Mouse (Mus musculus) cerebellum, postnatal 4 days (tissue): ENCODE results near the gene Macrod2.

Experiments used
- DNase-seq, 2 experiments: peaks; one replicate each; pipeline ENCODE4 v3.0.0; 2022; ENCODE audit warnings: low spot score in 2 of 2, mixed read lengths in 1 of 2

Macrod2 gene

DNA sequence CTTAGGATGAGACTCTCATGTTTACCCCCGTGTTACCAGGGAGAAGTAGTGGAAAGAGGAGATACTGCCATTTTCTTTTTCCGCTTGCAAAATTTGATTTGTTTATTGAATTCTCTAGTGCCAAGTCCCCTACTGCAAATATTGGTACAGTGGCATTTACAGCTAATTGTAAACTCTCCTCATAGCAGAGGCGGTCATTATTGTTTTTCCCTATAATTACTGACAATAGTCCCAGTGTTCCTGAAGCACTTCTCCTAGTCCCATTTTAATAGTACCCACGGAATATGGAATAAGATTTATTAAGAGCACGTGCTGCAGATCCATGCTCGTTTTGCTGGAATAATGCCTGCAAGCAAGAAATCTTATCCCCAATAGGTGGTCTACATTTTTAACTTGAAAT is 1518.8 kb downstream of the Macrod2 start:
- DNase-seq, result no peak

DNA sequence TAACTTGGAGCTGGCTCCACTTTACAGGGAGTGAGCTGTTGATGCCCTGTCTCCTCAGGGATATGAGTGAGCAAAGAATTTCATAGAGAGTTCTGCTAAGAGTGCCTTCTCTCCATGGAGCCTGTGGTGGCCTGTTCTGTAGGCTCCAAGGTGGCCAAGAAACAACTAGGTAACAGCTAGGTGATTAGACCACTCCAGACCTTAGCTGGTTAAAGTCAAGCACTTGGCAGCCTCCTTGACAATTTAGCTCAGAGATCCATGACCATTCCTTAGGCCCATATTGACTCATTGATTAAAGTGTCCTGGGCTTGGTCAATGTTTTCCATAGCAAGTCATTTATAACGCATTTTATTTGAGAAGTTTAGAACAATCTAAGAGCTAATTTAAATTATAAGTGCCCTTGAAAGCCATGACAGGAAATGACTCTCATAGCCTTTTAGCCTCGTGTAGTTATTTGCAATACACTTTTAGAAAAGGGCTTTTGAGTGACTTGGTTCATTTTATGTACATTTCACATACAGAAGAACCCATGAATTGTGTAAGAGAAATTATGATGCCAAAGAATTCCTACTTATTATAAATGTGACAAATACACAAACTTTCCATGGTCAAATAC is 1525.4 kb downstream of the Macrod2 start:
- DNase-seq, result no peak

- DNase-seq, result no peak
These were observed 1540.0 kb downstream of the Macrod2 start for GRCm38 (mm10) chr2:141935130-141935529.

GRCm38 (mm10) chr2:141954795-141955194 is 1559.7 kb downstream of the Macrod2 start:
- no peak for DNase-seq

GRCm38 (mm10) chr2:141955197-141955596 is 1560.1 kb downstream of the Macrod2 start:
- no peak for DNase-seq

GRCm38 (mm10) chr2:141962868-141963267 is 1567.8 kb downstream of the Macrod2 start:
- no peak for DNase-seq

- no peak for DNase-seq
These were observed 1588.7 kb downstream of the Macrod2 start for GRCm38 (mm10) chr2:141983664-141984395.

GRCm38 (mm10) chr2:141998901-141999300 is 1603.8 kb downstream of the Macrod2 start:
- peak in 1 of 2 experiments; percentile 59 for DNase-seq

- no peak for DNase-seq
These were observed 1629.5 kb downstream of the Macrod2 start for GRCm38 (mm10) chr2:142024534-142025155.

DNA sequence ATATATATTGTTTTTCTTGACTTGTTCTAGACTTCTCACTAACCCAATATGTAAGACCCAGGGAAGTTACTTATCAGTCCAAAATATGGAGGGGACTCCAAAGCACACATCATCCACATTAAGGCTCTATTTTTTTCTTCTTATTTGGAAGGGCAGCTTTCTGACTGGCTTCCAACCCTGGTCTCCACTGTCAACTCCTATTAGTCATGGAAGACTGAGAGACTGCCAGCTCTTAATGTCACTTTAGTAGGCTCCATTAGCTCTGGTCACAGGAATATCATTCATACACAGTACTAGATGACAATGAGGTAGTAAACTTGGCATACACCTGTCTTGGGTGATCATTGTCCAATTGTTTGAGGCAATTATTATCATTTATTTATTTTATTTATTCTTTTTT is 1631.6 kb downstream of the Macrod2 start:
- peak in 1 of 2 experiments; percentile 5 for DNase-seq

DNA sequence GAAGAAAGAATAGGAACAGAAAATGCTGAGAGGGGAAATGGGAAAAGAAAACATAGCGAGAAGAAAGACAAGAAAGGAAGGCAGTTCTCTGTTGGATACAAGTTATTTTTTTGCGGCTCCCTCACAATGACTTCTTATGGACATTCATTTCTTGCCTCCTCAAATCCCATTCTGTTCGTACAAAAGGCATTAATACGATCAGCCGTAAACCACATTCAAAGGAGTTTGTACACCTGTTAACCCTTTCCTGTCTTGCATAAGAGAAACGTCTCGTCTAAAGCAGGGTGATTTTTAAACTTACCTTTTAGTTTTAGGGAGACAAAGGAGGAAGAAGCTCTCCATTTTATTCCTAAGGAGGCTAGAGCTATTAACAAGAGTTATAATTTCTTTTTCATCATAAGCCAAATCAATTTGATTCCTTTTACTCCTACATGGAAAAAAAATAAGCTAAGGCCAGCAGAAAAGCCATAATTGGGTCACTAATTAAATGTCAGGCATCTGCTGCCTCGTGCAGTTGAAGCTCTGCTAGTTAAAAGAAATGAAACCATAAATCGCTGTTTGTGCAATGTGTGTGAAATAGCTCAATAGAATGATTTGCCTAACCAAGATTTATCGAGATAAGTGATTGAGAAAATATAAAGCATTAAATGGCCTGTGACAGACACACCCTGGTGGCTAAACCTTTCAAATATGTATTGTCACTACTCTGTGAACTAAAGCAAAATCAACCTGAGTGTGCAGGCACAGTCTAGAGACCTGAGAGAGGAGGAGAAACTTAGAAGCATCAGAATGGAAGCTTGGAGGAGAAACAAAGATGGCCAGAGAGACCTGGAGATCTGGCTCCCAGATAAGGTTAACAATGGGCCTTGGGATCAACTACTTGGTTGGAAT is 1635.9 kb downstream of the Macrod2 start:
- no peak for DNase-seq

DNA sequence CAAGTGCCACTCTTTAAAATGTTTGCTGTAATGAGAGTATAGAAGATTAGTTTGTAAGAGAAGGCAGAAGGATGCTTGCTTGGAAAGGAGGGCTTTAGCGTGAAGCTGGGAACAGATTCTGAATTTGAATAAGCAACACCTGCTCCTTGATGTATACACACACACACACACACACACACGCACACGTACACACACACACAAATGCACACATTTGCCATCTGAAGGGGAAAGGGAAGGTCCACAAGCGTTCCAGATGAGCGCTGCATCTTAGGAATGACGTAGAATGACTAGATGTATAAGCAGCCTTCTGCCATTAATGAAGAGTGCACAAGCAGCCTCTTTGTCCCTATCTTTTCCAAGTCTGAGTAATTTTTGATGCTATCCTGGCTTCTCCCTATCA is 1660.5 kb downstream of the Macrod2 start:
- no peak for DNase-seq

DNA sequence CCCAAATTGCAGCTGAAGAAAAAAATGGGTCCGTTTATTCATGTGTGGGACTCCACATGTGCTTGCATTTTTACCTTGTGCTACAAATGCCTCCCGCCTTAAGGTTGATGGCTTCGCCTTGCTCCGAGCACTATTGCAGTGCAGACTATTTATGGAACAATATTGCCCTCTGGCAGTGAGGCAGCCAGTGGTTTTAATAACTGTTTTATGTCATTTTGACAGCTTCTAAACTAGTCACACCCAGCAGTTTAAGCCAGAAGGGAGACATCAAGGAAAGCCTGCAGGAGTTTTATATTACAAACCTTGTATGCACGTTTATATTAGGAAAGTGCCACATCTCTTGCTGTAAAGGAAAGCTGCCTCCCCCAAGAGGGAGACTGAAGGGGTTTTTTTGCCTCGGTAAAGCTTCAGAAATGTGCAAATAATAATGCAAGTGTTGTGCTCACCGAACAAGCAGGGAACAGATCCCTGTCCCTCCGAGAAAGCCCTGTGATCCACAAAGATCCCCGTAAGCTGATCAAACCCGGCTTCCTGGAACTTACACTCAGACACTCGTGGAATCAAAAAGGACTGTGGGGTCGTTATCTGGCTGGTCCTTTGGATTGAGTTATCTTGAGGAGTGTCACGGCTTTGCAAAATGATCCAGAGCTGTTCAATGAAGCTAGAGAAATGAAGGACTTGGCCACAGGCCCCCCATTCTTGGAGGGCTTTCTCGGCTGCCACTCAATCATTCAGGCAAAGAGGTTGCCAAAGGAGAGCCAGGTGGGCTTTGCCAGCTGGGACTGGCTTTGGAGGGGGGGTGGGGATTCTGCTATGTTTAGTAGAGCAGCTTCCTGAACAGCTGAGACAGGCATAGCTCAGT is 1663.0 kb downstream of the Macrod2 start:
- peak in 1 of 2 experiments; percentile 61 for DNase-seq

DNA sequence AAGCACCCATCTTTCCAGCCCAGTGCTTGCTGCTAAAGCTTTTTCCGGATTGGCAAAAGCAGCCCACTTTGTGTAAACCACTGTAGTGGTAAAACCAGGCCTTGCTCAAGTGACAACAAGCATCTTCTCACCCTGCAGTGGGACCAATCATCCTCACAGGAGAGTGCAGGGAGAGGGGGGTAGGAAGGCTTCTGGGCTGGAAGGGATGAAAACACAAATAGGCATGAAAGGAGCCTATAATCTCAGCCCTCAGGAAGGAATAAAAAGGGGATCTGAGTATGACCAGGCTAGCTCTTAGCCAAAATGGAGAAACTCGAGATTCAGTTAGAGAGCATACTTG is 1663.6 kb downstream of the Macrod2 start:
- DNase-seq, result no peak

DNA sequence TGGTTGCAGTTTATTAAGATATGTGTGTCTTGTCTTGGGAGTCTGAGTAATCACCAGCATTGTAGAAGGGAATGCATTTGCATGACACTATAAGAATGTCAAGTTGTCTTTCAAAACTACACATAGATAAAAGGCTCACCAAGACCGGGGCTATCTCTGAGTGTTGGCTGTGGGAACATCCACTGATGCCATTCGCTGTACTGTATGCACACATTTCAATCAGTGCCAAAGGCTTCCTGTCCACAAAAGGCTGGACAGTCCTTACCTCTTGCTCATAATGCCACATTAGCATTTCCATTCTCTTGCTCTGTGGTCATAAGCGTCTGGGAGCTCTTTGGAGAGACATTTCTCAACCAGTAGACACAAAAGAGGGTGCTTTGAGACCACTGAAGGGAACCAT is 1713.8 kb downstream of the Macrod2 start:
- DNase-seq, result no peak

DNA sequence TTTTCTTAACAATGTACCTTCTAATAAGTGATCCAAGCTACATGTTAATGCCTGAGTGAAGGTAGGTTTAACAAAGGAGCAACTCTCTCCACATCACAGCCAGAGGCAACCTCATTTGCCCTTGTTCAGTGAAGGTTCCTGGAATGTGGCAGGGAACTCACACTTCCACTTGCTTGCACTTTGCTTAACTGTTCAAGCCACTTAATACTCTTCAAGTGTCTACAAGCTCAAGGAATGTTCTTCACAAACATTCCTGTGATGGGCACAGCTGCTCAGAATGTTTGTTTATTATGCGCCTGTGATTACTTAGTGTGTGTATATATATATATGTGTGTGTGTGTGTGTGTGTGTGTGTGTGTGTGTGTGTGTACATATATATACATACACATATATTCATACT is 1721.5 kb downstream of the Macrod2 start:
- DNase-seq, result no peak

- no peak for DNase-seq
These were observed 1733.0 kb downstream of the Macrod2 start for GRCm38 (mm10) chr2:142128109-142128508.

DNA sequence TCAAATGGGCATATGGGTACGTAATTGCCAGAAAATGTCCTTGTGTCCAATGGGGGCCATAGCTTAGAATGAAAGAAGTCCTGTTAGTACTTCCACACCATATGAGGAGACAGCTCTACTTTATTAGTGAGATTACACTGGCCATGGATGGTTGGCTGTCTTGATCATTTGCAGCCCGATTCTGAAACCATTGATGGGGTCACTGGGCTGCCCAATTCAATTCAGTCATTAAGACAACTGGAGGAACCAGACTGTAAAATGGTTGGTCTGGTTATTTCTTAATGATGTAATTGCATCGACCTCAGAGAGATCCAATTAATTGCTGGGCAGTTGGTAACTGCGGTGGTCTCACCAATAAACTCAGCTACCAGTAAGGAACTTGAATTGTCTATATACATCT is 1734.1 kb downstream of the Macrod2 start:
- DNase-seq, result no peak

- no peak for DNase-seq
These were observed 1754.2 kb downstream of the Macrod2 start for GRCm38 (mm10) chr2:142149310-142149709.

DNA sequence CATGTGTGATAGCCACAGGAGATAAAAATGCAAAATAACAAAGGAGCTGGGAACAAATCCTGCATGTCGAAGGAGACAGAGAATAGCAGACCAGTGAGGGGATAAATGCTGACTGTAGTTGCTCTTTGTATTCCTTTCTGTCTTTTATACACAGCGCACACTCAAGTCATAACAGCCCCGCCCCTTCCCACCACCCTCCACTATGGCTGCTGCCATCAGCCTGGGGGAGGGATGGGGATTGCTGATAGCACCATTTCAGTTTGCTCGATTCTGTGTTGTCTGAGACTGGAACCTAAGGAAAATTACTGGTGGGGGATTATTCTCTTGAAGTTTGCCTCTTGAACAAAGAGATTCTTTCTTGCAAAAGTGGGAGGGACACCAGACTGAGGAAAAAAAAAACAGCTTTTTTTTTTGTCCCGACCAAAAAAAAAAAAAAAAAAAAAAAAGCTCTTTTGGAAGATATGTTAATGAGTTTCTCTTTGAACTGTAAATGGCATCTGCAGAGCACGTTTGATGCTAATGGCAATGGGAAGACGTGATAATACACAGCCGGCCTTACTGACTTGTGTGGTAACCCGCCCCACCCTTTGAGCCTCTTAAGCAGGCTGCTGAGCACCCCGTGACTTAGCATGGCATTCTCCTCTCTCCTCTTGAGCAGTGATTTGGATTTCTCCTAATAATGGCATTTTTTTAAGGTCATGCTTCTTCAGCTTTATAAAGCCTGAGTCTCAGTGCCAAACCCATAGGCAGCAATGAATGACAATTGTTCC is 1768.6 kb downstream of the Macrod2 start:
- no peak for DNase-seq
